ENCODE assay signal across 19 mouse cellular contexts in genomic region chr4:98666451-98666850, GRCm38 (mm10).
DNase-seq lines count a peak whose midpoint lies in the region; ATAC-seq and TF ChIP-seq lines count a peak whose summit lies in the region.
"Had no signal": no experiment of that assay in that cellular context is flagged by ENCODE, and none has a peak within 500 bp of the region (broad histone marks: within the 10 kb centered on the region; RNA-seq: fewer than 3 reads in every experiment).

No protein-coding gene starts in this region.

- H3K9me3 ChIP-seq in intestine, postnatal 0 days (ENCODE audit: control insufficient read depth), result no peaks in the 10 kb centered on the region
- H3K9me3 ChIP-seq in intestine, embryonic 15.5 days, result no peaks in the 10 kb centered on the region
- peaks cover 11% of the 10 kb centered on the region for H3K9me3 ChIP-seq in limb, embryonic 13.5 days
- H3K9me3 ChIP-seq: embryonic facial prominence, embryonic 12.5 days had no signal

- TF ChIP-seq CTCF in cerebellum, adult 2 months (IDR thresholded peaks at IDR 0.05; ENCODE audit: borderline replicate concordance, insufficient read depth, low read depth, low read length), result no peak
- no peak for TF ChIP-seq CTCF in intestine, postnatal 0 days (IDR thresholded peaks at IDR 0.05; ENCODE audit: low read depth)

- no peak for TF ChIP-seq POLR2A in cerebellum, adult 2 months (IDR thresholded peaks at IDR 0.05; ENCODE audit: borderline replicate concordance, insufficient read depth, low read length)

- H3K9ac ChIP-seq in intestine, postnatal 0 days (ENCODE audit: low read depth, low read length), result no peak overlapping the region
- H3K9ac ChIP-seq in intestine, embryonic 15.5 days, result no peak overlapping the region
- H3K9ac ChIP-seq in limb, embryonic 13.5 days, result no peak overlapping the region
- H3K9ac ChIP-seq: embryonic facial prominence, embryonic 12.5 days; forebrain, embryonic 13.5 days; forebrain, embryonic 15.5 days had no signal

- 46% methylated on average over 1 of the region's 1 CpGs for WGBS in cerebellum, adult 2 months
- WGBS in intestine, postnatal 0 days, result 66% methylated on average over 1 of the region's 1 CpGs
- 86% methylated on average over 1 of the region's 1 CpGs for WGBS in intestine, embryonic 15.5 days
- 81% methylated on average over 1 of the region's 1 CpGs for WGBS in limb, embryonic 13.5 days

- H3K36me3 ChIP-seq in intestine, postnatal 0 days (ENCODE audit: control insufficient read depth, insufficient read depth), result 0 out of 2 replicates have a peak, but pooled peaks cover 4% of the 10 kb centered on the region
- no peaks in the 10 kb centered on the region for H3K36me3 ChIP-seq in intestine, embryonic 15.5 days
- peaks cover 9% of the 10 kb centered on the region for H3K36me3 ChIP-seq in limb, embryonic 13.5 days
- H3K36me3 ChIP-seq: embryonic facial prominence, embryonic 12.5 days; forebrain, embryonic 15.5 days; G1E had no signal

- H3K27ac ChIP-seq in cerebellum, adult 2 months (ENCODE audit: insufficient read depth, low read length), result peak overlapping the region; percentile 87
- no peak overlapping the region for H3K27ac ChIP-seq in intestine, postnatal 0 days (ENCODE audit: low read depth, low read length)
- no peak overlapping the region for H3K27ac ChIP-seq in intestine, embryonic 15.5 days
- H3K27ac ChIP-seq in limb, embryonic 13.5 days, result peak overlapping the region; percentile 58; the same call in 1 of the 2 replicates
- H3K27ac ChIP-seq: embryonic facial prominence, embryonic 10.5 days; embryonic facial prominence, embryonic 12.5 days; forebrain, embryonic 13.5 days; forebrain, embryonic 15.5 days had no signal

- H3K4me3 ChIP-seq in cerebellum, adult 2 months (replicated peaks; ENCODE audit: insufficient read depth, low read depth, low read length), result no peak overlapping the region
- no peak overlapping the region for H3K4me3 ChIP-seq in intestine, postnatal 0 days (ENCODE audit: low read depth, low read length)
- no peak overlapping the region for H3K4me3 ChIP-seq in intestine, embryonic 15.5 days (replicated peaks)
- H3K4me3 ChIP-seq in limb, embryonic 13.5 days, result no peak overlapping the region
- H3K4me3 ChIP-seq: embryonic facial prominence, embryonic 10.5 days; embryonic facial prominence, embryonic 12.5 days; forebrain, embryonic 13.5 days; forebrain, embryonic 15.5 days had no signal

- peaks cover 17% of the 10 kb centered on the region for H3K4me1 ChIP-seq in cerebellum, adult 2 months (ENCODE audit: control insufficient read depth, insufficient read depth, low read length)
- H3K4me1 ChIP-seq in intestine, postnatal 0 days (replicated peaks; ENCODE audit: control insufficient read depth, insufficient read depth, low read length), result no peaks in the 10 kb centered on the region
- no peaks in the 10 kb centered on the region for H3K4me1 ChIP-seq in intestine, embryonic 15.5 days (replicated peaks)
- H3K4me1 ChIP-seq in limb, embryonic 13.5 days, result peaks cover 35% of the 10 kb centered on the region
- H3K4me1 ChIP-seq: embryonic facial prominence, embryonic 12.5 days; forebrain, embryonic 13.5 days; forebrain, embryonic 15.5 days had no signal

- peak; percentile 64; the same call in 1 of the 2 replicates for ATAC-seq in intestine, postnatal 0 days
- no peak for ATAC-seq in intestine, embryonic 15.5 days
- ATAC-seq in limb, embryonic 13.5 days (ENCODE audit: low FRiP score, low read depth), result no peak
- ATAC-seq: activated CD4-positive, CD25-positive, alpha-beta regulatory T cell, adult 4 months; CD4-positive, CD25-positive, alpha-beta regulatory T cell, adult 4 months; forebrain, embryonic 13.5 days; forebrain, embryonic 15.5 days; Patski had no signal

- no peaks in the 10 kb centered on the region for H3K27me3 ChIP-seq in cerebellum, adult 2 months (ENCODE audit: control insufficient read depth, insufficient read depth, low read length)
- no peaks in the 10 kb centered on the region for H3K27me3 ChIP-seq in intestine, postnatal 0 days (replicated peaks; ENCODE audit: control insufficient read depth, insufficient read depth, low read length)
- H3K27me3 ChIP-seq in intestine, embryonic 15.5 days (replicated peaks), result no peaks in the 10 kb centered on the region
- H3K27me3 ChIP-seq in limb, embryonic 13.5 days, result no peaks in the 10 kb centered on the region
- H3K27me3 ChIP-seq: CH12.LX; embryonic facial prominence, embryonic 12.5 days; forebrain, embryonic 13.5 days; forebrain, embryonic 15.5 days; Patski had no signal

- H3K4me2 ChIP-seq in intestine, postnatal 0 days (replicated peaks; ENCODE audit: low read depth), result no peak overlapping the region
- H3K4me2 ChIP-seq in intestine, embryonic 15.5 days (replicated peaks), result no peak overlapping the region
- no peak overlapping the region for H3K4me2 ChIP-seq in limb, embryonic 13.5 days (replicated peaks)
- H3K4me2 ChIP-seq: embryonic facial prominence, embryonic 12.5 days; forebrain, embryonic 13.5 days; forebrain, embryonic 15.5 days had no signal

- DNase-seq in cerebellum, adult 2 months, result peak in 1 of 2 experiments; percentile 27
- DNase-seq in cerebellum, adult 8-10 months, result no peak
- DNase-seq in left cerebral cortex, adult 8-10 months (ENCODE audit: low spot score in 2 of 2), result no peak
- DNase-seq: adrenal gland, adult 8-10 months; adrenal gland, postnatal 14 days; adrenal gland, postnatal 36 days; B cell, adult 2 months had no signal

Comparison
In these comparisons a context has a peak if more than half of its experiments do, and no peak if none do; other contexts are left out.
1. H3K27ac ChIP-seq: peak in cerebellum, adult 2 months (single experiment) and limb, embryonic 13.5 days (single experiment); none in intestine, postnatal 0 days (single experiment) and intestine, embryonic 15.5 days (single experiment).